Mouse (Mus musculus): ENCODE data around the gene Kif3c. TPM values are rescaled to one million over a fixed set of nuclear protein-coding genes. Genes with fewer than 3 reads are reported as not detected.
A peak's percentile ranks its signal among the peaks of the same experiment; 100 is the strongest.
"Not testable (repeated sequence)": the region's sequence is repeated elsewhere in the genome, so short reads cannot be mapped to it uniquely, and the experiment has no call there.

Kif3c gene
- polyA plus RNA-seq, 1 experiment from 2014 or later: 0.72 TPM

- Histone ChIP-seq H3K27ac (ENCODE audit: low read length) (no peak overlapping the region), H3K4me1 (ENCODE audit: control insufficient read depth, low read depth, low read length) (no peaks in the 10 kb centered on the region), H3K4me2 (ENCODE audit: low read depth, low read length) (no peak overlapping the region), H3K27me3 (ENCODE audit: control insufficient read depth, insufficient read depth, low read depth, low read length) (no peaks in the 10 kb centered on the region), H3K9me3 (replicated peaks; ENCODE audit: control insufficient read depth, low read length) (no peaks in the 10 kb centered on the region), H3K36me3 (ENCODE audit: control insufficient read depth, insufficient read depth) (no peaks in the 10 kb centered on the region), H3K9ac (ENCODE audit: low read depth, low read length) (no peak overlapping the region), H3K4me3 (ENCODE audit: low read depth, low read length) (no peak overlapping the region)
- 23% methylated on average over 12 of the region's 12 CpGs for WGBS (ENCODE audit: insufficient replicate concordance)
- ATAC-seq (ENCODE audit: low read depth): 0 out of 2 replicates have a peak, but pooled peaks have one; percentile 20
Observed at GRCm38 (mm10) chr12:3390577-3391262, 25.8 kb downstream of the Kif3c start.

- no peaks in the 10 kb centered on the region for H3K27me3 ChIP-seq (ENCODE audit: control insufficient read depth, insufficient read depth, low read depth, low read length)
- ATAC-seq (ENCODE audit: low read depth): no peak
- 55% methylated on average over 1 of the region's 1 CpGs for WGBS (ENCODE audit: insufficient replicate concordance)
- no peak overlapping the region for H3K4me2 ChIP-seq (ENCODE audit: low read depth, low read length)
- H3K4me3 ChIP-seq (ENCODE audit: low read depth, low read length): no peak overlapping the region
- no peaks in the 10 kb centered on the region for H3K36me3 ChIP-seq (ENCODE audit: control insufficient read depth, insufficient read depth)
- no peaks in the 10 kb centered on the region for H3K4me1 ChIP-seq (ENCODE audit: control insufficient read depth, low read depth, low read length)
- H3K27ac ChIP-seq (ENCODE audit: low read length): no peak overlapping the region
- H3K9ac ChIP-seq (ENCODE audit: low read depth, low read length): no peak overlapping the region
- no peaks in the 10 kb centered on the region for H3K9me3 ChIP-seq (replicated peaks; ENCODE audit: control insufficient read depth, low read length)
Observed at GRCm38 (mm10) chr12:3391276-3391675, 26.3 kb downstream of the Kif3c start.

GRCm38 (mm10) chr12:3393140-3393539 is 28.2 kb downstream of the Kif3c start:
- H3K4me2 ChIP-seq (ENCODE audit: low read depth, low read length): no peak overlapping the region
- WGBS (ENCODE audit: insufficient replicate concordance): 74% methylated on average over 4 of the region's 4 CpGs
- H3K36me3 ChIP-seq (ENCODE audit: control insufficient read depth, insufficient read depth): no peaks in the 10 kb centered on the region
- H3K27ac ChIP-seq (ENCODE audit: low read length): no peak overlapping the region
- H3K4me1 ChIP-seq (ENCODE audit: control insufficient read depth, low read depth, low read length): no peaks in the 10 kb centered on the region
- no peak overlapping the region for H3K4me3 ChIP-seq (ENCODE audit: low read depth, low read length)
- H3K9me3 ChIP-seq (replicated peaks; ENCODE audit: control insufficient read depth, low read length): no peaks in the 10 kb centered on the region
- ATAC-seq (ENCODE audit: low read depth): no peak
- no peaks in the 10 kb centered on the region for H3K27me3 ChIP-seq (ENCODE audit: control insufficient read depth, insufficient read depth, low read depth, low read length)
- no peak overlapping the region for H3K9ac ChIP-seq (ENCODE audit: low read depth, low read length)

- H3K4me3 ChIP-seq (ENCODE audit: low read depth, low read length): no peak overlapping the region
- WGBS (ENCODE audit: insufficient replicate concordance): 67% methylated on average over 8 of the region's 8 CpGs
- no peak overlapping the region for H3K9ac ChIP-seq (ENCODE audit: low read depth, low read length)
- no peak overlapping the region for H3K27ac ChIP-seq (ENCODE audit: low read length)
- no peaks in the 10 kb centered on the region for H3K36me3 ChIP-seq (ENCODE audit: control insufficient read depth, insufficient read depth)
- no peaks in the 10 kb centered on the region for H3K9me3 ChIP-seq (replicated peaks; ENCODE audit: control insufficient read depth, low read length)
- H3K4me2 ChIP-seq (ENCODE audit: low read depth, low read length): no peak overlapping the region
- H3K4me1 ChIP-seq (ENCODE audit: control insufficient read depth, low read depth, low read length): no peaks in the 10 kb centered on the region
- no peak for ATAC-seq (ENCODE audit: low read depth)
- no peaks in the 10 kb centered on the region for H3K27me3 ChIP-seq (ENCODE audit: control insufficient read depth, insufficient read depth, low read depth, low read length)
Observed at GRCm38 (mm10) chr12:3396931-3397330, 32.0 kb downstream of the Kif3c start.

- ATAC-seq (ENCODE audit: low read depth); H3K9ac ChIP-seq (ENCODE audit: low read depth, low read length); H3K27ac ChIP-seq (ENCODE audit: low read length); H3K4me1 ChIP-seq (ENCODE audit: control insufficient read depth, low read depth, low read length); H3K4me2 ChIP-seq (ENCODE audit: low read depth, low read length); H3K9me3 ChIP-seq (replicated peaks; ENCODE audit: control insufficient read depth, low read length); H3K27me3 ChIP-seq (ENCODE audit: control insufficient read depth, insufficient read depth, low read depth, low read length); H3K4me3 ChIP-seq (ENCODE audit: low read depth, low read length); H3K36me3 ChIP-seq (ENCODE audit: control insufficient read depth, insufficient read depth): not testable (repeated sequence)
- WGBS (ENCODE audit: insufficient replicate concordance): 84% methylated on average over 3 of the region's 3 CpGs
Observed at GRCm38 (mm10) chr12:3405662-3406061, 40.7 kb downstream of the Kif3c start.

GRCm38 (mm10) chr12:3406585-3406984 is 41.7 kb downstream of the Kif3c start:
- Histone ChIP-seq H3K4me1 (ENCODE audit: control insufficient read depth, low read depth, low read length) (no peaks in the 10 kb centered on the region), H3K9ac (ENCODE audit: low read depth, low read length) (no peak overlapping the region), H3K27me3 (ENCODE audit: control insufficient read depth, insufficient read depth, low read depth, low read length) (no peaks in the 10 kb centered on the region), H3K27ac (ENCODE audit: low read length) (no peak overlapping the region), H3K9me3 (replicated peaks; ENCODE audit: control insufficient read depth, low read length) (no peaks in the 10 kb centered on the region), H3K4me2 (ENCODE audit: low read depth, low read length) (no peak overlapping the region), H3K36me3 (ENCODE audit: control insufficient read depth, insufficient read depth) (no peaks in the 10 kb centered on the region), H3K4me3 (ENCODE audit: low read depth, low read length) (no peak overlapping the region)
- WGBS (ENCODE audit: insufficient replicate concordance): 81% methylated on average over 6 of the region's 6 CpGs
- no peak for ATAC-seq (ENCODE audit: low read depth)

- no peak for ATAC-seq (ENCODE audit: low read depth)
- Histone ChIP-seq H3K4me3 (ENCODE audit: low read depth, low read length) (no peak overlapping the region), H3K9ac (ENCODE audit: low read depth, low read length) (no peak overlapping the region), H3K4me2 (ENCODE audit: low read depth, low read length) (no peak overlapping the region), H3K27me3 (ENCODE audit: control insufficient read depth, insufficient read depth, low read depth, low read length) (no peaks in the 10 kb centered on the region), H3K36me3 (ENCODE audit: control insufficient read depth, insufficient read depth) (no peaks in the 10 kb centered on the region), H3K4me1 (ENCODE audit: control insufficient read depth, low read depth, low read length) (no peaks in the 10 kb centered on the region), H3K9me3 (replicated peaks; ENCODE audit: control insufficient read depth, low read length) (no peaks in the 10 kb centered on the region), H3K27ac (ENCODE audit: low read length) (no peak overlapping the region)
- WGBS (ENCODE audit: insufficient replicate concordance): 80% methylated on average over 4 of the region's 4 CpGs
Observed at GRCm38 (mm10) chr12:3414956-3415355, 50.0 kb downstream of the Kif3c start.

GRCm38 (mm10) chr12:3418761-3419160 is 53.8 kb downstream of the Kif3c start:
- no peak overlapping the region for H3K9ac ChIP-seq (ENCODE audit: low read depth, low read length)
- no peak for ATAC-seq (ENCODE audit: low read depth)
- H3K4me1 ChIP-seq (ENCODE audit: control insufficient read depth, low read depth, low read length): no peaks in the 10 kb centered on the region
- no peaks in the 10 kb centered on the region for H3K27me3 ChIP-seq (ENCODE audit: control insufficient read depth, insufficient read depth, low read depth, low read length)
- H3K4me2 ChIP-seq (ENCODE audit: low read depth, low read length): no peak overlapping the region
- 64% methylated on average over 3 of the region's 3 CpGs for WGBS (ENCODE audit: insufficient replicate concordance)
- no peaks in the 10 kb centered on the region for H3K36me3 ChIP-seq (ENCODE audit: control insufficient read depth, insufficient read depth)
- H3K4me3 ChIP-seq (ENCODE audit: low read depth, low read length): no peak overlapping the region
- H3K27ac ChIP-seq (ENCODE audit: low read length): no peak overlapping the region
- H3K9me3 ChIP-seq (replicated peaks; ENCODE audit: control insufficient read depth, low read length): no peaks in the 10 kb centered on the region

- no peaks in the 10 kb centered on the region for H3K9me3 ChIP-seq (replicated peaks; ENCODE audit: control insufficient read depth, low read length)
- no peak overlapping the region for H3K4me3 ChIP-seq (ENCODE audit: low read depth, low read length)
- H3K4me1 ChIP-seq (ENCODE audit: control insufficient read depth, low read depth, low read length): peaks cover 9% of the 10 kb centered on the region
- ATAC-seq (ENCODE audit: low read depth): no peak
- WGBS (ENCODE audit: insufficient replicate concordance): 44% methylated on average over 2 of the region's 2 CpGs
- no peak overlapping the region for H3K27ac ChIP-seq (ENCODE audit: low read length)
- no peak overlapping the region for H3K4me2 ChIP-seq (ENCODE audit: low read depth, low read length)
- H3K9ac ChIP-seq (ENCODE audit: low read depth, low read length): no peak overlapping the region
- no peaks in the 10 kb centered on the region for H3K36me3 ChIP-seq (ENCODE audit: control insufficient read depth, insufficient read depth)
- no peaks in the 10 kb centered on the region for H3K27me3 ChIP-seq (ENCODE audit: control insufficient read depth, insufficient read depth, low read depth, low read length)
Observed at GRCm38 (mm10) chr12:3420519-3420918, 55.6 kb downstream of the Kif3c start.
